Mouse (Mus musculus) spleen, postnatal 36 days (tissue): ENCODE measurements around the gene Atoh7.

ENCODE experiments used
- DNase-seq, 2 experiments: peaks; one replicate each; pipeline ENCODE4 v3.0.0; 2022; ENCODE audit warnings: low spot score in 2 of 2, mixed read lengths in 1 of 2

Atoh7 gene

DNA sequence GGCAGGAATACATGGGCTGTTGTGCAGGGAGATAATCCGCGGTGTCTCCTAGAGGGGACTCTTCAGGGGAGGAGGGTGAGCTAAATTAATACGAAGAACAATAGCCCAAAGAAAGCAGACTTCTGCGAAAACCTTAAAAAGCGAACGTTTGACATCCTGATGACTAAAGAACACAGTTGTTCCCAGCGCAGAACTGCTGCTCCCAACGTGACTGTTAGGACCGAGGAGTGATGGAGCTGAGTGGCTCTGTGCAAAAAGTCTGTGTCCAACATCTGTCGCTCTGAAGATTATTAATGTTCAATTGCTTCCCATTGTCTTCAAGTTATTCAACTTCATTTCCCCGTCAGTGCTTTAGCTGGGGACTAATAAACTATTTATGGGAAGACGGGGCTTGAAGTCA lies 1.3 kb upstream of the Atoh7 start:
- DNase-seq: no peak

- DNase-seq: no peak
Measured at GRCm38 (mm10) chr10:63099941-63100562, 601 bp downstream of the Atoh7 start.

DNA sequence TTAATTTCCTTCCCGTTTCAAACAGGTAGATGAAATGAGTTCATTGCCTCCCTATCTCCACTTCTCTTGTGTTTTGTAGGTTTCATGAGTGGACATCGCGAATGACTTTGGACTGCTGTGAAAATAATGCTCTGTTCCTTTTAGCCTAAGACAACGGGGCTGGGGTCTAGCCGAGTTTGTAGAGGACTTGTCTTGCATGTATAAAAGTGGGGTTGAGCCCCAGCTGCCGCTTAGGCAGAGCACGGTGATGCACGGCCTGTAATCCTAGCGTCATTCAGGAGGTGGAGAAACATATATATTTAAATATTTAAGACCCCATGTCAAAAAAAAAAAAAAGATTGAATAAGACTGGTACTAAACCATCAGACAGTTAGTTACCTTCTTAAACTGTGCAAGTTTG lies 1.2 kb downstream of the Atoh7 start:
- DNase-seq: no peak

GRCm38 (mm10) chr10:63113027-63113604 lies 13.7 kb downstream of the Atoh7 start:
- DNase-seq: no peak

DNA sequence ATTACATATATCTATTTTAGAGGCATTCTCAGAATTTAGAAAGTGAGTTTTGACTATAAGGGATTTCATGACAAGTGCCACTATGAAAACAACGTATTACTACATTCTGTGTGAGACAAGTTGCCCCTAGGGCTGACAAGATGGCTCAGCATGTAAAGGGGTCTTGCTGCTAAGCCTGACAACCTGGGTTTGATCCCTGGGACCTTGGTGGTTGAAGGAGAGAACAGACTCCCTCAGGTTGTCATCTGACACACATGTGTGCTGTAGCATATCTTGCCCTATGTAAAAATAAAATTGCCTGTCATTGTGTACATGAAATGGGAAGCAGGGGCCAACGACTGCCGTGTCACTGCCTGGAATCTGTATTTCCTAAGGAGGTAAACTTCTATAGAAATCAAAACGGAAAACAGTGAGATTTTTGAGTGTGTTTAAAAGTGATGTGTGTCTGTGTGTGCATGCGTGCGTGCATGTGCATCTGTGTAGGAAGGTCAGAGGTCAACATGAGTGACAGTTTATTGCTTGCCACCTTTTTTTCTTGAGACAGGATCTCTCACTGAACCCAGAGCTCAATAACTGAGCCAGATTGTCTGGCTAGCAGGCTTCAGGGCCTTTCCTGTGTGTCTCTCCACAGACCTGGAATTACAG lies 14.4 kb downstream of the Atoh7 start:
- no peak for DNase-seq

DNA sequence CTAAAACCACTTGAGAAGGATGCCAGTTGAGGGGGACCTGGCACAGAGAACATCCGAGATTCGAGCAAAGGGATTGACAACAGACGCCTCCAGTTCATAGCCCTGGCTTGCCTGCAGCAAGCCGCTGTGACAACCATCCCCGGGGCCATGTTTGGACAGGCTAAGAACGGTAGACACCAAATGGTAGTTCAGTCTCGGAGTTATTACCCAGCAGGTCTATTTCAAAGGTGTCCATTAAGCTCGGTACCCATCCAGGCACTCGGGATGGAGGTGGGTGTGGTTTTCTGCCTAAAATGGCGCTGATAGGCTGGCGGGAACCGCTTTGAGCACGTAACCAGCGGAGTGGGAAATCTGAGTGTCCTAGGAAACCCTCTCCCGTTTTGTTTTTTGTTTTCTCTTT lies 16.4 kb downstream of the Atoh7 start:
- no peak for DNase-seq

DNA sequence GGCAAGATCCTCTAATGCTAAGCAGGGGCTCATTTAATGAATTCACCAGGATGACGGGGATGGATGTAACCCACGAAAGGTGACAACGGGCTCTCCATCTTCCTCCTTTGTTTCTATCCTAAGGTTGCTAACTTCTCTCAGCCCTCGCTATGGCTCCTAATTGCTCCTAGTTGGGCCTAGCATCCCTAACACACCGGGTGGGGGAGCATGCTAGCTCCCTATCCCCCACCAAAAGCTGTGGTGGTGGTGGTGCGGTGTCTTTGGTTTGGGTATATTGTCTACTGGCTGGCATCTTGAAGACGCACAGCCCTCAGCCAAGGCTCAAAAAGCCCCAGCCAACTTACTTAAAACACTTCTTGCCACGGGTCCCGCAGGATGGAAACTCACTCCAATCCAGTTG lies 16.9 kb downstream of the Atoh7 start:
- DNase-seq: no peak

- no peak for DNase-seq
Measured at GRCm38 (mm10) chr10:63117583-63117982, 18.1 kb downstream of the Atoh7 start.

GRCm38 (mm10) chr10:63119916-63120315 lies 20.5 kb downstream of the Atoh7 start:
- no peak for DNase-seq

DNA sequence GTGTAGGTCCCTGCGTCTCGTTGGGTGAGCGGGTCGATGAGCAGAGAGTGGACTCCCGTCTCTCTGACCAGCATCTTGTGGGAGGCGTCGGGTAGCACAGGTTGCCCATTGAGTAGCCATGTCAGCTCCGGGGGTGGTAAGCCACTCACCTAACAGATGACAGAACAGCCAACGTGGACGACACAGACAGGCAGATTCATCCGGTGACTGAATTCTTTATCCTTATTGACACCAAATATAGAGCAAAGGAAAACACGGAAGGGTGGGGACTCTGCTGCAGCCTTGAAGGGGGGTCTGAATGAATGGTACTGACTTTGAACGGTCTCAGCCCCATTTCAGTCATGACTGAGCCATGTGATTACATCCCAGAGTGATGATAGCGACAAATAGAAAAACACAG lies 22.5 kb downstream of the Atoh7 start:
- no peak for DNase-seq

DNA sequence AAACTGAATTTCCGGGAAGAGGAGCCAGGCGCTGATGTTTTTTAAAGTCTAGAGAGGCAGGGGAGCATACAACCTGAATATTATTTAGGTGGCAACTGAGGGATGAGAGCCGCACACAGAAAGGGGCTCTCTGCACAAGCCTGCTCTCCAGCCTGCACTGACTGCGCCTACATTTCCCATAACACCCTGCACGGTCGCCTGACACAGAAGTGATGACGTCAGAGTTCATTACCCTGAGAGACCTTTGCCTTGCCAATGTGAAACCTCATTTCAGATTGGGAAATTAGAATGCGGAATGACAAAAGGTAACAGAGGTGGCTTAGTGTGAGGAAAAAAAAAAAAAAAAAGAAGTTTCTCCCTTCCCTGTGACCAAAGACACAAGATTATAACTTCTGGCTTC lies 23.1 kb downstream of the Atoh7 start:
- DNase-seq: no peak

GRCm38 (mm10) chr10:63123141-63123540 lies 23.7 kb downstream of the Atoh7 start:
- no peak for DNase-seq

- no peak for DNase-seq
Measured at GRCm38 (mm10) chr10:63124016-63124415, 24.6 kb downstream of the Atoh7 start.

GRCm38 (mm10) chr10:63125343-63125742 lies 25.9 kb downstream of the Atoh7 start:
- DNase-seq: no peak

GRCm38 (mm10) chr10:63126116-63126515 lies 26.7 kb downstream of the Atoh7 start:
- DNase-seq: no peak

DNA sequence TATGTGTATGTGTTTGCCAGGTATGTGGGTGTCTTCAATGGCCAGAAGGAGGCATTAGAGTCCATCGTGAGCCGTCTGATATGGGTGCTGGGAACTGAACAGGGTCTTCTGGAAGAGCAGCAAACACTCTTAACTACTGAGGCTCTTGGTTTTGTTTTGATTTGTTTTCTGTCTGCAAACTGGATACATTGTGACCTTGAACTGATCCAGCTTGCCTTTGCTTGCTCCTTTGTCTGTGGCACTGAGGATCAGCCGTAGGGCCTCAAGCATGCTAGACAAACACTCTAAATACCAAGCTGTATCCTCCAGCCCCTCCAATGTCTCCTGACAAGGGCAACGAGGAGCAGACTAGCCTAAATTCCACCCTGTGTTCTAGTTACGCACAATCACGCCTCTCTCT lies 27.7 kb downstream of the Atoh7 start:
- DNase-seq: no peak

- DNase-seq: no peak
Measured at GRCm38 (mm10) chr10:63128256-63128655, 28.8 kb downstream of the Atoh7 start.

DNA sequence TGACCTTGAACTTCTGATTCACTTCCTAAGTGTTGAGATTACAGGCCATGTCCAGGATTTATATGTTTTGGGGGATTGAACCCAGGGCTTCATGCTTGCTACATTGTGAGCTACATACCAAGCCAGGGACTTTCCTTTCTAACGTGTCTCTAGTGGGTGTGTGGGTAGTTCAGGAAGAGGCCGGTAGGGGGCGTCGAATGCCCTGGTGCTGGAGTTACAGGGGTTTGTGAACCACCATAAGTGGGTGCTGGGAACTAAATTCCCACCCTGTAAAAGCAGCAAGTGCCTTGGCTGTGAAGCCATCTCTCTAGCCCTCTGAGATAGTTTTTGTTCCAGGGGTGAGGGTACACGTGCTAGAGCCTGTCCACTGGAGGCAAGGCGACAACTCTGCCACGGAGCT lies 31.0 kb downstream of the Atoh7 start:
- DNase-seq: no peak

DNA sequence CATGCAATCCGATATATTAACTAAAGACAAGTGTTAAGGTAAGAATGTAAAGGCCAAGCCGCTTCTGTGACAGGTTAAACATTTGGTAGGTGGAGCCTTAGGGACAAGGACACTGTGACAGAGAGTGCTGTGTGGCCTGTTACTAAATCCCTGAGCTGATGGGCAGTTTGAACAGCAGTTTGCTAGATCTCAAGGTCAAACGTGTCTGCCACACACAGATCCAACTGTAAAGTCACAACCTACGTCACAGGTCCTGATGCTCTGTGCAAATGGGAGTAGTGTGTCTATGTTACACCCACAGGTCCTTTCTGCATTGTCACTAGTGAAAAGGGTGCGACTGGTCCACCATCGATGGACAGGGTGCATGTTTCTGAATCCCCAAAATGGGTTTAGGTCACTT lies 32.9 kb downstream of the Atoh7 start:
- no peak for DNase-seq

- DNase-seq: no peak
Measured at GRCm38 (mm10) chr10:63133326-63133725, 33.9 kb downstream of the Atoh7 start.

DNA sequence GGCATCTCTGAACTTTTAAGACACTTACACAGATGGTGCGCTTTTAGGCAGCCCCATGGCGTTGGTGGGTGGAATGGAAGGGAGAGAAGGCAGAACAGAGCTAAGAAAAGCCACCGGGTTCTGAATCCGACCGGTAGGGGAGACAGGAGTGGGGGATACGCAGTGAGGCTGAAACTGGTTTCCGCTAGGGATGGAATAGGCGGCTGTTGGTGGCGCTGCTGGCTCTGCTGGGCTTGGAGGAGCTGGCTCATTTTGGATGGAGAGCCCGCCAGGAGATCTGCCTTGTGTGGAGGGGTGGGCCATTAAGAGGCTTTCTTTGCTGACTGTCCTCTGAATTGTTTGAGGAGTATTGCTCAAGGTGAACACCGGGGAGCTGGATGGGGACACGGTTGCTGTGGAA lies 36.2 kb downstream of the Atoh7 start:
- DNase-seq: no peak

GRCm38 (mm10) chr10:63136436-63136835 lies 37.0 kb downstream of the Atoh7 start:
- DNase-seq: no peak

DNA sequence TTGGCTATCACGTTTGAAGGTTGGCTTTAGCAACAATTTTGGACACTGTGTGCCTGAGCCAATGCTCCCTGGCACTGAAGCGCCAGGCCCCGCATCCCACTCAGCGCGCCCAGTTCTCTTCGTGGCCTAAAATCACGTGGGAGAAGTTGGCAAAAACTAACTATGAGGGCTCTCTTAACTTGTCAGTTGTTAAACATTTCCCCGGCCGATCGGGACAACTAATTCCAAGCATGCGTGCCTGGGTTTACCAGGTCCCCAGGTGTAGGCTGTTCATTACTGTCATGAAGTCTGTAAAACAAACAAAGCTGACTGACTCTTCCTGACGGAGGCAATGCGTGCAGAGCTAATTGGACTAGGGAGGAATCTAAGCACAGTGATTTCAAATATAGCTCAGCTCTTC lies 43.2 kb downstream of the Atoh7 start:
- DNase-seq: no peak
